Mouse (Mus musculus): ENCODE measurements around the gene Gorasp2. TPM values are rescaled to one million over a fixed set of nuclear protein-coding genes. Genes with fewer than 3 reads are reported as not detected.

Gene Gorasp2
- polyA plus RNA-seq, 1 experiment from 2014 or later: 147 TPM

DNA sequence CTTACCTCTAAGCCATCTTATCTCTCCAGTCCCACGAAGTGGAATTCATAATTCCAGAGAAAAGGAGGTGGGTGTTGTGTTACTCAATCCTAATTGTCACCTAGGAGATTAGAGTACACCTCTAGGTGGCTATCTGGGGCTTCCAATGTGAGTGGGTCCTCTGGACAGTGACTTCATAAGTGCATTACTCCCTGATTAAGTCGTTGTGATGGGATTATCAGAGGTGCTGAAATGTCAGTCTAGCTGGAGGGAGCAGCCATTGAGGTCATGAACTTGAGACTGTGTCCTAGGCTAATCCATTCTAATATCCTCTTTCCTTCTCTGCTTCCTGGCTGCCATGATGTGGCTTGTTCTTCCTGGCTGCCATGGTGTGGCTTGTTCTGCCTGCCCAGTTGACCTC, 8.5 kb downstream of the Gorasp2 start:
- DNase-seq (ENCODE audit: low spot score): no peak
- no peak overlapping the region for H3K9ac ChIP-seq (ENCODE audit: low read depth, low read length)
- H3K27me3 ChIP-seq (ENCODE audit: control insufficient read depth, insufficient read depth, low read length): no peaks in the 10 kb centered on the region
- H3K9me3 ChIP-seq (ENCODE audit: control insufficient read depth, low read length): no peaks in the 10 kb centered on the region
- no peak overlapping the region for H3K4me3 ChIP-seq (ENCODE audit: low read depth, low read length)
- 70% methylated on average over 2 of the region's 2 CpGs for WGBS
- no peak for ATAC-seq (ENCODE audit: low FRiP score)
- H3K4me2 ChIP-seq (replicated peaks; ENCODE audit: low read depth, low read length): no peak overlapping the region
- no peaks in the 10 kb centered on the region for H3K36me3 ChIP-seq (ENCODE audit: control insufficient read depth, insufficient read depth, low read length)
- no peaks in the 10 kb centered on the region for H3K4me1 ChIP-seq (replicated peaks; ENCODE audit: control insufficient read depth, insufficient read depth, low read length)
- no peak overlapping the region for H3K27ac ChIP-seq (ENCODE audit: low read depth, low read length)

DNA sequence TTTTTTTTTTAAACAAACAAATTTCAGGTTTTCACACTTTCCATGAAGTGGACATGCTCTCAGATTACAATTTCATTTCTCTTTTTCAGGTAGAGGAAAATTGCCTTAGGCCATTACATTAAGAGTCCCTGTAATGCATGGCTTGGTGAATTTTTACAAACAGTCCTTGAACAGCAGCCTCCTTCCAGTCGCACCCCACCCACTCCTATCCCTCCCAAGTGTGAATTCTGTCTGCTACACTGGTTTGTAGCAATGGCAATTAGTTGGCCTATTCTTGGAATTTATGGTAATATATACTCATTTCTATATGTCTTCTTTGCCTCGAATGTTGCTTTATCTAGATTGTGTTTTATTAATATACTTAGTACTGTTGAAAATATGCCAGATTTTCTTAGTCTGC, 11.1 kb downstream of the Gorasp2 start:
- Histone ChIP-seq H3K4me1 (replicated peaks; ENCODE audit: control insufficient read depth, insufficient read depth, low read length) (no peaks in the 10 kb centered on the region), H3K27me3 (ENCODE audit: control insufficient read depth, insufficient read depth, low read length) (no peaks in the 10 kb centered on the region), H3K27ac (ENCODE audit: low read depth, low read length) (no peak overlapping the region), H3K4me3 (ENCODE audit: low read depth, low read length) (no peak overlapping the region), H3K36me3 (ENCODE audit: control insufficient read depth, insufficient read depth, low read length) (no peaks in the 10 kb centered on the region), H3K9me3 (ENCODE audit: control insufficient read depth, low read length) (no peaks in the 10 kb centered on the region), H3K9ac (ENCODE audit: low read depth, low read length) (no peak overlapping the region), H3K4me2 (replicated peaks; ENCODE audit: low read depth, low read length) (no peak overlapping the region)
- ATAC-seq (ENCODE audit: low FRiP score) (no peak), DNase-seq (ENCODE audit: low spot score) (no peak)
- WGBS: 81% methylated on average over 2 of the region's 2 CpGs

DNA sequence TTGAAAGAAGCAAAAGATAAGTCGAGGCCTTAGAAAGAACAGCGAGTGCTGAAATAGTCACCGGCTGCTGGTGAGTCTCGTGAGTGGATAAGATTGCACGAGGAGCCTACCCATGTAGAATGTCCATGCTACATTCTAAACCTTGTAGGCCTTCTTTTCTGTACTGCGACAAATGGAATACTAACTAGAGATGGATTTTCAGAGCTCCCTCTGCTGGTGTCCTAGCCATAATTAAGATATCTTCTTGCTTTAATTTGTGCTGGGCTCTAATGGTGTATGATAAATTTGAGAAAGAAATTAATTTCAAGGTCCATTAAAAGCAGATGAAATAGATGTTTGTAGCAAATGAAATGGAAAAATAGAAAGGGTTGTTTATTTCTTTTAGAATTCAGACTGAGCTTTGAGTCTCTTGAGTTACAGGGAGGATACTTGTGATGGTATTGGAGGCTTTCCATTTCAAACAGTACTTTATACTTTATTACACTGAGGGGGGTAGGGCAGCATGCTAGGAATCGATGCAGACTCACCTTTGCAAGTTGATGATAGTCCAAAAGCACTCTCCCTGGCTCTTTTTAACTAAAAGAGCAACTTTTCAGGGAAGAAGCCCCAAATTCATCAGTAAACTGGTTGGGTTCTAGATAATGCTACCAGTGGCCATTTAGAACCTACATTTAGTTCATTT, 12.2 kb downstream of the Gorasp2 start:
- no peak overlapping the region for H3K4me2 ChIP-seq (replicated peaks; ENCODE audit: low read depth, low read length)
- H3K4me1 ChIP-seq (replicated peaks; ENCODE audit: control insufficient read depth, insufficient read depth, low read length): no peaks in the 10 kb centered on the region
- no peak overlapping the region for H3K9ac ChIP-seq (ENCODE audit: low read depth, low read length)
- H3K9me3 ChIP-seq (ENCODE audit: control insufficient read depth, low read length): no peaks in the 10 kb centered on the region
- ATAC-seq (ENCODE audit: low FRiP score) (no peak), DNase-seq (ENCODE audit: low spot score) (no peak)
- H3K27me3 ChIP-seq (ENCODE audit: control insufficient read depth, insufficient read depth, low read length): no peaks in the 10 kb centered on the region
- WGBS: 85% methylated on average over 7 of the region's 7 CpGs
- H3K27ac ChIP-seq (ENCODE audit: low read depth, low read length): no peak overlapping the region
- no peaks in the 10 kb centered on the region for H3K36me3 ChIP-seq (ENCODE audit: control insufficient read depth, insufficient read depth, low read length)
- H3K4me3 ChIP-seq (ENCODE audit: low read depth, low read length): no peak overlapping the region

DNA sequence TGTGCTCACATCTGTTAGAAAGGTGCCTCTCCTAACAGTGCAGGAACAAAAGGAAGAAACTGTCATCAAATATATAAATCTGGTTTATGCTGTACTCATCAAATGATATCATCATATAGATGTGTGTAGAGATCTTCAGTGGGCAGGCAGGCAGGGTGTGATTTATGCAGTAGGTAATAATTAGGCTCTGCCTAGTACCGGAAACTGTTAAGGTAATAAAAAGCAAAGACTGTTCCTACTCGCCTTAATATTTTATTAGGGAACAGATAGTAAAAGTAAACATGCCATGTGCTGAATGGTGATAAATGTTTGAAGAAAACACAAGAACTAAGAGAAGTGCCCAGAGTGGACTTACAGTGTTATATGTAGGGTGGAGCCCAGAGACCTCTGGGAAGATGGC, 20.9 kb downstream of the Gorasp2 start:
- H3K9me3 ChIP-seq (ENCODE audit: control insufficient read depth, low read length): no peaks in the 10 kb centered on the region
- WGBS: 91% methylated on average over 2 of the region's 2 CpGs
- ATAC-seq (ENCODE audit: low FRiP score): no peak
- no peaks in the 10 kb centered on the region for H3K27me3 ChIP-seq (ENCODE audit: control insufficient read depth, insufficient read depth, low read length)
- no peak overlapping the region for H3K4me2 ChIP-seq (replicated peaks; ENCODE audit: low read depth, low read length)
- no peaks in the 10 kb centered on the region; the same call in 1 of the 2 replicates for H3K36me3 ChIP-seq (ENCODE audit: control insufficient read depth, insufficient read depth, low read length)
- H3K9ac ChIP-seq (ENCODE audit: low read depth, low read length): no peak overlapping the region
- no peak overlapping the region for H3K27ac ChIP-seq (ENCODE audit: low read depth, low read length)
- H3K4me3 ChIP-seq (ENCODE audit: low read depth, low read length): no peak overlapping the region
- no peaks in the 10 kb centered on the region for H3K4me1 ChIP-seq (replicated peaks; ENCODE audit: control insufficient read depth, insufficient read depth, low read length)
- DNase-seq (ENCODE audit: low spot score): no peak

DNA sequence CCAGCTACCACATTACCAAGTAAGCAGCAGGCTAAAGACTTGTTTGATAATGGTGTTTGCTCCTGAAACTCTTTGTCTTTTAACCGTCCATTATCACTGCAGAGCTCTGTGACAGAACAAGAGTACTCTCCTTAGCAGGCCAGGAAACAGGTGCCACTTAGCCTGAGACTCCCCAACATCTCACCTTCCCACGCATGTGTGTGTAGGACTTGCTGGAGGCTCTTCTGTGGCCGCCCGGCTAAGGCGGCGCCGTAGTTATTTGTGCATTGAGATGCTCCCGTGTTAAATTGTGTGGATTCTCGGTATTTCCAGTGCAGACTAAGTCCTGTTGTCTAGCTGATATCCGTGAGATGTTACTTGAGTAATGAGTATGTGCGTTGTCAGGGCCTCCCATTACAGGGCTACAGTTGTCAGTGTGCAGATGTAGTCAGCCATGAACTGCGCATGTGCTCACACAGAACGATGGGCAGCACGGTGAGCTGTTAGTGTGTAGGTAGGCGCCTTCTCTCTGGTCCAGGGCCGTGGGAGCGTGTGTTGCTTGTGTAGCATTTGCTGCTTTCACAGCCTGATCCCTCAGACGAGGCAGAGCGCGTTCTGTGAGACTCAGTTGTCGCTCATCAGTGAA, 27.2 kb downstream of the Gorasp2 start:
- DNase-seq (ENCODE audit: low spot score) (no peak), ATAC-seq (ENCODE audit: low FRiP score) (no peak)
- Histone ChIP-seq H3K4me3 (ENCODE audit: low read depth, low read length) (no peak overlapping the region), H3K9me3 (ENCODE audit: control insufficient read depth, low read length) (no peaks in the 10 kb centered on the region), H3K36me3 (ENCODE audit: control insufficient read depth, insufficient read depth, low read length) (peaks cover 13% of the 10 kb centered on the region), H3K27me3 (ENCODE audit: control insufficient read depth, insufficient read depth, low read length) (no peaks in the 10 kb centered on the region), H3K27ac (ENCODE audit: low read depth, low read length) (no peak overlapping the region), H3K4me2 (replicated peaks; ENCODE audit: low read depth, low read length) (no peak overlapping the region), H3K9ac (ENCODE audit: low read depth, low read length) (no peak overlapping the region), H3K4me1 (replicated peaks; ENCODE audit: control insufficient read depth, insufficient read depth, low read length) (no peaks in the 10 kb centered on the region)
- WGBS: 94% methylated on average over 21 of the region's 21 CpGs

DNA sequence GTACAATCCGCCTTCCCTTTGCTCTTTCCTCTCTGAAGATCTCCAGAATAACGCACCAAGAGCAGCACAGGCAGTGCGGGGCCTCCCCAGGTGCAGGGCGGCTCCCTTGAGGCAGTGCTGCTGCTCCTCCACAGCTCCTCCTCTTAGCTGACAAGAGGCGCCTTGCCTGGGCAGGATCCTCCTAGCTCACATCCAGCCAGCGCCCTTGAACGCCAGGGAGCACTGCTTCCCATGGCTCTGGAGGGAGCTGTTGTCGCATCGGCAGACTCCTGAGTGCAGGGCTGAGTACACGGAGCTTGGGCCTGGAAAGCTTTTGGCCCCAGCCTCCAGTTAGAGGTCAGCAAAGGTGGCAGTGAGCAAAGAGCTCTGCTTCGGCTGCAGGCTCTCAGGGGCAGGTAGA, 28.8 kb downstream of the Gorasp2 start:
- Histone ChIP-seq H3K4me2 (replicated peaks; ENCODE audit: low read depth, low read length) (no peak overlapping the region), H3K9ac (ENCODE audit: low read depth, low read length) (no peak overlapping the region), H3K27ac (ENCODE audit: low read depth, low read length) (no peak overlapping the region), H3K36me3 (ENCODE audit: control insufficient read depth, insufficient read depth, low read length) (peaks cover 13% of the 10 kb centered on the region), H3K4me3 (ENCODE audit: low read depth, low read length) (no peak overlapping the region), H3K27me3 (ENCODE audit: control insufficient read depth, insufficient read depth, low read length) (no peaks in the 10 kb centered on the region), H3K9me3 (ENCODE audit: control insufficient read depth, low read length) (no peaks in the 10 kb centered on the region), H3K4me1 (replicated peaks; ENCODE audit: control insufficient read depth, insufficient read depth, low read length) (no peaks in the 10 kb centered on the region)
- DNase-seq (ENCODE audit: low spot score): no peak
- ATAC-seq (ENCODE audit: low FRiP score): no peak
- WGBS: 86% methylated on average over 11 of the region's 11 CpGs

DNA sequence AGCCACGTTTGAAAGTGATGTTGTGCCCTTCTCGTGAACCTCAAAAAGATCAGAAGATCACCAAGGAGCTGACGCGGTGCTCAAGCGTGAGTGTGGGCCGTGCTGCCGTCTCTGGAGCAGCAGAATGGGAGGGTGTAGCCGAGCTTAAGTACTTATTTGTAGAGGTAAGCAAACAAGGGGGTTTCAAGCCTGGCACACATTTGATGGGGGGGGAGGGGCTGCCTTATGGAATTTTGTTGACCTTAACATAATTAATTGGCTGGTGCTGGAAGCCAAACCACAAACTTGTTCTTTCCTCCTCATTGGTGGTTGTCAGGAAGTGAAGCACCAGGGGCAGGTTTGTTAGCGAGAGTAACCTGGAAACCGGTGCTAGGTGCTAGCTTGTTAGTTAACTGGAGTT, 34.3 kb downstream of the Gorasp2 start:
- Histone ChIP-seq H3K9me3 (ENCODE audit: control insufficient read depth, low read length) (no peaks in the 10 kb centered on the region), H3K27ac (ENCODE audit: low read depth, low read length) (no peak overlapping the region), H3K4me2 (replicated peaks; ENCODE audit: low read depth, low read length) (no peak overlapping the region), H3K4me1 (replicated peaks; ENCODE audit: control insufficient read depth, insufficient read depth, low read length) (no peaks in the 10 kb centered on the region), H3K4me3 (ENCODE audit: low read depth, low read length) (no peak overlapping the region), H3K27me3 (ENCODE audit: control insufficient read depth, insufficient read depth, low read length) (no peaks in the 10 kb centered on the region), H3K36me3 (ENCODE audit: control insufficient read depth, insufficient read depth, low read length) (peaks cover 8% of the 10 kb centered on the region), H3K9ac (ENCODE audit: low read depth, low read length) (no peak overlapping the region)
- WGBS: 94% methylated on average over 10 of the region's 10 CpGs
- DNase-seq (ENCODE audit: low spot score) (no peak), ATAC-seq (ENCODE audit: low FRiP score) (no peak)

DNA sequence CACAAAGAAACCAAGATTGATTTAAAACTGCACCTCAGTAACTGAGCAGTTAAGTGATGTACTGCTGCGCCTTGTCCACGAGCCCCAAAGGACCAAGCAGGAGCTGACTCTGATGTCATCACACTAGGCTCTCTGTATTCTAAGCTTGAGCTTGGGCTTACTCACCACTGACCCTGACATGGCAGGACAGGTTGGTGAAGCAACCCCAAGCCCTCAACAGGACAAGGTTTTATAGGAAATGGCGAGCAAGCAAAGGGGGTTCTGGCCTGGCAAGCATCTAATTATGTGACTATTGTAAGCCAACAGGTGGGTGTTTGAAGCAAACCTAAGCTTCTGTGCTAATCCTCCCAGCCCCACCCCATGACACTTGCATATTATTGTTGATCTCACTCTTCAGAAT, 39.5 kb downstream of the Gorasp2 start:
- Histone ChIP-seq H3K36me3 (ENCODE audit: control insufficient read depth, insufficient read depth, low read length) (no peaks in the 10 kb centered on the region), H3K4me3 (ENCODE audit: low read depth, low read length) (no peak overlapping the region), H3K9me3 (ENCODE audit: control insufficient read depth, low read length) (no peaks in the 10 kb centered on the region), H3K9ac (ENCODE audit: low read depth, low read length) (no peak overlapping the region), H3K4me2 (replicated peaks; ENCODE audit: low read depth, low read length) (no peak overlapping the region), H3K27me3 (ENCODE audit: control insufficient read depth, insufficient read depth, low read length) (no peaks in the 10 kb centered on the region), H3K4me1 (replicated peaks; ENCODE audit: control insufficient read depth, insufficient read depth, low read length) (no peaks in the 10 kb centered on the region), H3K27ac (ENCODE audit: low read depth, low read length) (no peak overlapping the region)
- WGBS: 90% methylated on average over 3 of the region's 3 CpGs
- ATAC-seq (ENCODE audit: low FRiP score) (no peak), DNase-seq (ENCODE audit: low spot score) (no peak)

DNA sequence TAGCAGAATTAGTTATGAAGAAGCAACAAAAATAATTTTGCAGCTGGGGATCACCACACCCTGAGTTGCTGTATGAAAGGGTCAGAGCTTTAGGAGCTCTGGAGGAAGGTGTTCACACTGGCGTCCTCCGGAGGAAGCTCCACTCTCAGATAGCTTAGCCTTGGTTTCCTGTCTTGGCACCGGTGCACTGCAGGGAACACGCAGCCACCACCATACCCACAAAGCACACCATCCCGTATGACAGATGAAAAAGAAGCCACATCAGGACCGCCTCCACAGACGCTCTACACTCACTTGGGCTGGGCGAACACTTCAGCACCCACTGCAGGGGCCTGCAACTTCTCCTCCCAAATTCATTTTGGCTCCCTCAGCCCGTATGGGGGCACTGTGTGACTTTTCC, 40.2 kb downstream of the Gorasp2 start:
- Histone ChIP-seq H3K9me3 (ENCODE audit: control insufficient read depth, low read length) (no peaks in the 10 kb centered on the region), H3K27ac (ENCODE audit: low read depth, low read length) (no peak overlapping the region), H3K4me1 (replicated peaks; ENCODE audit: control insufficient read depth, insufficient read depth, low read length) (no peaks in the 10 kb centered on the region), H3K27me3 (ENCODE audit: control insufficient read depth, insufficient read depth, low read length) (no peaks in the 10 kb centered on the region), H3K36me3 (ENCODE audit: control insufficient read depth, insufficient read depth, low read length) (no peaks in the 10 kb centered on the region), H3K9ac (ENCODE audit: low read depth, low read length) (no peak overlapping the region), H3K4me2 (replicated peaks; ENCODE audit: low read depth, low read length) (no peak overlapping the region), H3K4me3 (ENCODE audit: low read depth, low read length) (no peak overlapping the region)
- WGBS: 75% methylated on average over 9 of the region's 9 CpGs
- DNase-seq (ENCODE audit: low spot score): no peak
- ATAC-seq (ENCODE audit: low FRiP score): no peak

All from hindbrain, embryonic 11.5 days (tissue).